Mouse (Mus musculus) MEL (cell line): ENCODE measurements at regions not wholly inside any gene's neighbourhood (a gene's known extent, or its start where the extent isn't known, plus 50 kb on each side); places are given as distances from the start of the nearest gene placed in this dataset.

Experiments
- DNase-seq: peaks from one replicate; pipeline ENCODE4 v3.0.0; 2011; ENCODE audit warnings: low read depth, low spot score
- H3K27ac ChIP-seq: 2 replicates; pipeline ENCODE4 v1.5.1; 2012; ENCODE audit warnings: low read depth, mild to moderate bottlenecking, control low read depth, low read length, moderate library complexity; ENCODE audit not compliant: control insufficient read depth
- H3K27me3 ChIP-seq, 2 experiments: fragments of 150-350 bp in 1 of 2; sonication (generic) in 1 of 2; 2 replicates each; pipeline ENCODE4 v1.6.1; 2012; ENCODE audit warnings: low read length in 2 of 2, mild to moderate bottlenecking in 2 of 2, improper control_type of control experiment in 1 of 2, moderate library complexity in 1 of 2; ENCODE audit not compliant: insufficient read depth in 2 of 2, control insufficient read depth in 1 of 2
- H3K36me3 ChIP-seq, 2 experiments: 2 replicates each; pipeline ENCODE4 v1.6.1; 2012 to 2014; ENCODE audit warnings: low read length in 2 of 2, improper control_type of control experiment in 1 of 2, inconsistent platforms in 1 of 2, mild to moderate bottlenecking in 1 of 2; ENCODE audit not compliant: insufficient read depth in 2 of 2, control insufficient read depth in 1 of 2
- H3K4me1 ChIP-seq, 2 experiments: fragments of 150-350 bp in 1 of 2; sonication (generic) in 1 of 2; 2 replicates each; pipeline ENCODE4 v1.6.1; 2012; ENCODE audit warnings: low read length in 2 of 2, improper control_type of control experiment in 1 of 2, mild to moderate bottlenecking in 1 of 2; ENCODE audit not compliant: insufficient read depth in 2 of 2, control insufficient read depth in 1 of 2
- H3K4me3 ChIP-seq, 2 experiments: fragments of 150-350 bp in 1 of 2; sonication (generic) in 1 of 2; 2 replicates each; pipeline ENCODE4 v1.5.1; 2012; ENCODE audit warnings: low read depth in 2 of 2, low read length in 2 of 2, mild to moderate bottlenecking in 2 of 2, moderate library complexity in 2 of 2, control low read depth in 1 of 2, improper control_type of control experiment in 1 of 2; ENCODE audit not compliant: control insufficient read depth in 1 of 2, insufficient read depth in 1 of 2
- H3K79me2 ChIP-seq: 2 replicates; pipeline ENCODE4 v1.6.1; 2012; ENCODE audit warnings: mild to moderate bottlenecking, low read length, moderate library complexity; ENCODE audit not compliant: control insufficient read depth, poor library complexity, insufficient read depth
- H3K9ac ChIP-seq: 2 replicates; pipeline ENCODE4 v1.6.1; 2012; ENCODE audit warnings: low read depth, mild to moderate bottlenecking, control low read depth, low read length, moderate library complexity; ENCODE audit not compliant: control insufficient read depth, poor library complexity, severe bottlenecking
- H3K9me3 ChIP-seq: fragments of 150-350 bp; sonication (generic); replicated peaks from 2 replicates; pipeline ENCODE4 v1.6.1; 2012; ENCODE audit warnings: mild to moderate bottlenecking, low read length, improper control_type of control experiment, moderate library complexity; ENCODE audit not compliant: insufficient read depth
- BHLHE40 ChIP-seq: IDR thresholded peaks from 2 replicates; pipeline ENCODE4 v1.6.1; 2012; ENCODE audit warnings: low read depth, mild to moderate bottlenecking, inconsistent platforms, low read length, improper control_type of control experiment, borderline replicate concordance
- CHD2 ChIP-seq: IDR thresholded peaks from 2 replicates; pipeline ENCODE4 v1.6.1; 2011; ENCODE audit warnings: low read length, improper control_type of control experiment
- CTCF ChIP-seq, 3 experiments: IDR thresholded peaks in 2 of 3; conservative IDR thresholded peaks in 1 of 3; 2 replicates each; pipeline ENCODE4 v1.5.1; 2011 to 2012; ENCODE audit warnings: low read length in 3 of 3, low read depth in 2 of 3, mild to moderate bottlenecking in 2 of 3, improper control_type of control experiment in 1 of 3, inconsistent platforms in 1 of 3, mixed read lengths in 1 of 3, moderate library complexity in 1 of 3; ENCODE audit not compliant: control insufficient read depth in 1 of 3, insufficient read depth in 1 of 3, poor library complexity in 1 of 3, severe bottlenecking in 1 of 3
- GABPA ChIP-seq: IDR thresholded peaks from 2 replicates; pipeline ENCODE4 v1.6.1; 2012; ENCODE audit warnings: low read depth, mild to moderate bottlenecking, inconsistent platforms, low read length, improper control_type of control experiment, moderate library complexity
- GATA1 ChIP-seq: IDR thresholded peaks from 2 replicates; pipeline ENCODE4 v1.6.1; 2011; ENCODE audit warnings: low read depth, low read length, improper control_type of control experiment
- KAT2A ChIP-seq: conservative IDR thresholded peaks from 2 replicates; pipeline ENCODE4 v1.6.1; 2012; ENCODE audit warnings: low read depth, low read length, improper control_type of control experiment, inconsistent platforms
- MAX ChIP-seq: IDR thresholded peaks from 2 replicates; pipeline ENCODE4 v1.6.1; 2011; ENCODE audit warnings: low read length, improper control_type of control experiment
- MAZ ChIP-seq: IDR thresholded peaks from 2 replicates; pipeline ENCODE4 v1.6.1; 2012; ENCODE audit warnings: low read depth, mild to moderate bottlenecking, inconsistent platforms, low read length, improper control_type of control experiment
- MEF2A ChIP-seq: IDR thresholded peaks from 2 replicates; pipeline ENCODE4 v1.6.1; 2014; ENCODE audit warnings: low read depth, mild to moderate bottlenecking, inconsistent platforms, low read length, improper control_type of control experiment; ENCODE audit not compliant: poor library complexity, insufficient replicate concordance, severe bottlenecking; ENCODE audit errors: extremely low read depth
- MXI1 ChIP-seq: IDR thresholded peaks from 2 replicates; pipeline ENCODE4 v1.6.1; 2011; ENCODE audit warnings: mild to moderate bottlenecking, low read depth, low read length, improper control_type of control experiment
- MYC ChIP-seq: IDR thresholded peaks from 2 replicates; pipeline ENCODE4 v1.6.1; 2011; ENCODE audit warnings: low read depth, mild to moderate bottlenecking, low read length, improper control_type of control experiment, moderate library complexity
- NELFE ChIP-seq: IDR thresholded peaks from 2 replicates; pipeline ENCODE4 v1.6.1; 2011; ENCODE audit warnings: low read depth, low read length, improper control_type of control experiment
- NRF1 ChIP-seq: IDR thresholded peaks from 2 replicates; pipeline ENCODE4 v1.6.1; 2014; ENCODE audit warnings: low read depth, mild to moderate bottlenecking, inconsistent platforms, low read length, improper control_type of control experiment, moderate library complexity; ENCODE audit not compliant: poor library complexity, insufficient read depth, severe bottlenecking
- POLR2A ChIP-seq, 2 experiments: IDR thresholded peaks; 2 replicates each; pipeline ENCODE4 v1.6.1; 2011 to 2012; ENCODE audit warnings: low read length in 2 of 2, mild to moderate bottlenecking in 2 of 2, control low read depth in 1 of 2, improper control_type of control experiment in 1 of 2, low read depth in 1 of 2, moderate library complexity in 1 of 2; ENCODE audit not compliant: control insufficient read depth in 1 of 2, insufficient read depth in 1 of 2, poor library complexity in 1 of 2
- POLR2AphosphoS5 ChIP-seq: IDR thresholded peaks from 2 replicates; pipeline ENCODE4 v1.6.1; 2012; ENCODE audit warnings: low read depth, borderline replicate concordance, mild to moderate bottlenecking, inconsistent platforms, low read length, moderate library complexity, mixed read lengths
- RCOR1 ChIP-seq: IDR thresholded peaks from 2 replicates; pipeline ENCODE4 v1.6.1; 2012; ENCODE audit warnings: low read depth, mild to moderate bottlenecking, inconsistent platforms, low read length, improper control_type of control experiment
- SIN3A ChIP-seq: IDR thresholded peaks from 2 replicates; pipeline ENCODE4 v1.6.1; 2012; ENCODE audit warnings: low read length, improper control_type of control experiment, inconsistent platforms
- SMC3 ChIP-seq: IDR thresholded peaks from 2 replicates; pipeline ENCODE4 v1.6.1; 2011; ENCODE audit warnings: low read depth, low read length, improper control_type of control experiment
- TAL1 ChIP-seq: IDR thresholded peaks from 2 replicates; pipeline ENCODE4 v1.6.1; 2012; ENCODE audit warnings: mild to moderate bottlenecking, inconsistent platforms, low read length, moderate library complexity, mixed read lengths
- TCF12 ChIP-seq: IDR thresholded peaks from 2 replicates; pipeline ENCODE4 v1.6.1; 2014; ENCODE audit warnings: low read depth, mild to moderate bottlenecking, inconsistent platforms, low read length, improper control_type of control experiment, moderate library complexity
- UBTF ChIP-seq: IDR thresholded peaks from 2 replicates; pipeline ENCODE4 v1.6.1; 2012; ENCODE audit warnings: low read depth, mild to moderate bottlenecking, inconsistent platforms, low read length, improper control_type of control experiment, moderate library complexity, borderline replicate concordance; ENCODE audit not compliant: insufficient read depth
- USF2 ChIP-seq, 2 experiments: IDR thresholded peaks; 2 replicates each; pipeline ENCODE4 v1.6.1; 2011 to 2012; ENCODE audit warnings: improper control_type of control experiment in 2 of 2, low read length in 2 of 2, borderline replicate concordance in 1 of 2, inconsistent platforms in 1 of 2, low read depth in 1 of 2, mild to moderate bottlenecking in 1 of 2; ENCODE audit not compliant: insufficient read depth in 1 of 2
- ZC3H11A ChIP-seq: IDR thresholded peaks from 2 replicates; pipeline ENCODE4 v1.6.1; 2012; ENCODE audit warnings: low read depth, mild to moderate bottlenecking, inconsistent platforms, low read length, improper control_type of control experiment
- ZKSCAN1 ChIP-seq: IDR thresholded peaks from 2 replicates; pipeline ENCODE4 v1.6.1; 2012; ENCODE audit warnings: low read depth, mild to moderate bottlenecking, inconsistent platforms, low read length, improper control_type of control experiment, moderate library complexity

- no peaks in the 10 kb centered on the region for H3K4me1 ChIP-seq
- H3K79me2 ChIP-seq: no peaks in the 10 kb centered on the region
- no peaks in the 10 kb centered on the region for H3K9me3 ChIP-seq
- DNase-seq: no peak
- no peak overlapping the region for H3K27ac ChIP-seq
- H3K27me3 ChIP-seq: no peaks in the 10 kb centered on the region
- no peaks in the 10 kb centered on the region for H3K36me3 ChIP-seq
- H3K4me3 ChIP-seq: no peak overlapping the region
- TF ChIP-seq MYC (no peak), SIN3A (no peak), UBTF (no peak), CHD2 (no peak), NRF1 (no peak), USF2 (IDR thresholded peaks at IDR 0.05; ENCODE audit: borderline replicate concordance in 1 of 2, insufficient read depth in 1 of 2, low read depth in 1 of 2, low read length in 2 of 2) (no peak), MEF2A (no peak), POLR2AphosphoS5 (no peak), TCF12 (no peak), TAL1 (no peak), MAX (no peak), MXI1 (no peak), RCOR1 (no peak), ZC3H11A (no peak), POLR2A (IDR thresholded peaks at IDR 0.05; ENCODE audit: control insufficient read depth in 1 of 2, insufficient read depth in 1 of 2, low read depth in 1 of 2, low read length in 2 of 2, poor library complexity in 1 of 2) (no peak), BHLHE40 (no peak), MAZ (no peak), ZKSCAN1 (no peak)
- no peak overlapping the region for H3K9ac ChIP-seq
These were observed 375.6 kb upstream of the Tfap2d start for GRCm38 (mm10) chr1:18727259-18727658.

DNA sequence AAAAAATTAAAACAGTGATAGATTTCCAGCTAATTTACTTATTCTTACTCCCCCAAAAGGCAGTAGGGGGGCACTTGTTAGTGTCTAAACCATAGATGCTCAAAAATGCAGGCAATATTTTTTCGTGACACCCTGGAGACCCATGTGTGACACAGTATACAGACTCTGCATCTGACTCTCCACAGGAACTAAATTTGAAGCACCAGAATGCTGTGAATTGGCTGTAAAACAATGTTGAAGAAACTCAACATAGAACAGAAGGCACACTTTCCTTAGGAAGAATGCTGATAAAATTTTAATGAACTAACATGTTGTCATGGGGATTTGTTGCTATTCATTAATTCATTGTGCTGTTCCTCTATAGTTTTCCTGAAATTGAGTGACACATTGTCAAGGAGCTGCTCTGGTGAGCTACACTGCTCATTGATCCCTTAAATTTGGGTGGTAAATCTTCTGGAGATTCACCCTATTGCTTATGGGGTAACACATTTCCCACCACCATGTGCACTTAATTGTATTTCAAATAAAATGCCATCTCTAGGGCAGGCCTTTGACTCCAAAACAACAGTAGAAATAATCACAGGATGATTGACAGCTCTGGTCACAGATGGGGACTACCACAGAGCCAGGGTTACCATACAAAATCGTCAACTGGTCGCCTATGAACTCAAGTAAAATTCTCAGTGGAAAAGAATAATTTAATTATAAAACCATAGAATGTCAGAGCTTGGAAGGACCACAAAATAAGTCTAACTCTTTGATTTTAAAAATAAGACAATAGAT, 344.3 kb upstream of the Tfap2d start:
- Histone ChIP-seq H3K9ac (no peak overlapping the region), H3K27me3 (no peaks in the 10 kb centered on the region), H3K4me3 (no peak overlapping the region), H3K36me3 (no peaks in the 10 kb centered on the region), H3K9me3 (no peaks in the 10 kb centered on the region)
- DNase-seq: no peak
- TF ChIP-seq USF2 (IDR thresholded peaks at IDR 0.05; ENCODE audit: borderline replicate concordance in 1 of 2, insufficient read depth in 1 of 2, low read depth in 1 of 2, low read length in 2 of 2) (no peak), SMC3 (no peak), TAL1 (no peak), CHD2 (no peak), NELFE (no peak), GATA1 (no peak), SIN3A (no peak), ZC3H11A (no peak), KAT2A (no peak), MAX (no peak), CTCF (IDR thresholded peaks at IDR 0.05 in 2 of 3, conservative IDR thresholded peaks at IDR 0.05 in 1 of 3; ENCODE audit: control insufficient read depth in 1 of 3, insufficient read depth in 1 of 3, low read depth in 2 of 3, low read length in 3 of 3, poor library complexity in 1 of 3, severe bottlenecking in 1 of 3) (no peak), GABPA (no peak), MXI1 (no peak), BHLHE40 (no peak)
- TF ChIP-seq, all 39 proteins: peak for 0
- Histone ChIP-seq H3K4me1 (no peaks in the 10 kb centered on the region), H3K79me2 (no peaks in the 10 kb centered on the region), H3K27ac (no peak overlapping the region)
